Mouse (Mus musculus) myocyte (in vitro differentiated cells): ENCODE data around the gene Jagn1.

ENCODE experiments used
- MYOG ChIP-seq, 3 experiments: IDR thresholded peaks; one replicate each; pipeline ENCODE4 v1.6.1; 2011; ENCODE audit warnings: control low read depth in 2 of 3, low read depth in 2 of 3, mild to moderate bottlenecking in 2 of 3; ENCODE audit not compliant: insufficient read length in 2 of 3, control insufficient read depth in 1 of 3, insufficient read depth in 1 of 3
- POLR2AphosphoS2 ChIP-seq: IDR thresholded peaks from one replicate; pipeline ENCODE4 v1.6.1; 2011; ENCODE audit warnings: low read depth, control low read depth; ENCODE audit not compliant: insufficient read length

GRCm38 (mm10) chr6:113424187-113424586 lies 18.2 kb upstream of the Jagn1 start:
- no peak for TF ChIP-seq POLR2AphosphoS2
- no peak for TF ChIP-seq MYOG (IDR thresholded peaks at IDR 0.05; ENCODE audit: control insufficient read depth in 1 of 3, insufficient read depth in 1 of 3, insufficient read length in 2 of 3, low read depth in 2 of 3)
